Mouse (Mus musculus) olfactory bulb, adult 2 months (tissue): ENCODE results near the gene Ccdc137. TPM values are rescaled to one million over a fixed set of nuclear protein-coding genes. Genes with fewer than 3 reads are reported as not detected.

Experiments used
- H3K27ac ChIP-seq: fragments of 200-500 bp; 2 replicates; pipeline ENCODE4 v1.5.1; 2012; ENCODE audit warnings: low read depth, low read length; ENCODE audit not compliant: insufficient read depth
- H3K4me1 ChIP-seq: fragments of 200-500 bp; 2 replicates; pipeline ENCODE4 v1.6.1; 2012; ENCODE audit warnings: low read length; ENCODE audit not compliant: control insufficient read depth, insufficient read depth
- H3K4me3 ChIP-seq: fragments of 200-500 bp; 2 replicates; pipeline ENCODE4 v1.5.1; 2012; ENCODE audit warnings: mild to moderate bottlenecking, low read depth, low read length, moderate library complexity; ENCODE audit not compliant: insufficient read depth
- CTCF ChIP-seq: fragments of 200-500 bp; IDR thresholded peaks from 2 replicates; pipeline ENCODE4 v1.5.1; 2012; ENCODE audit warnings: low read depth, mild to moderate bottlenecking, low read length, moderate library complexity; ENCODE audit not compliant: insufficient read depth
- POLR2A ChIP-seq: fragments of 200-500 bp; IDR thresholded peaks from 2 replicates; pipeline ENCODE4 v1.6.1; 2012; ENCODE audit warnings: mild to moderate bottlenecking, low read depth, low read length, moderate library complexity; ENCODE audit not compliant: insufficient read depth
- WGBS: fragments of 180-500 bp; shearing (Covaris S2); methylation state at CpG from one replicate; pipeline ENCODE4 v1.1.7; 2018; 5-methylcytosine and 5-hydroxymethylcytosine counted together
- polyA plus RNA-seq: library from polyadenylated mRNA; stranded (reverse); fragments of >200 nt; gene quantifications from 2 replicates; pipeline ENCODE4 v1.2.4, GENCODE M21; 2012; ENCODE audit warnings: low replicate concordance; ENCODE audit not compliant: missing spikeins, insufficient read depth, insufficient read length

Ccdc137 gene
- polyA plus RNA-seq, 1 experiment, result not detected

DNA sequence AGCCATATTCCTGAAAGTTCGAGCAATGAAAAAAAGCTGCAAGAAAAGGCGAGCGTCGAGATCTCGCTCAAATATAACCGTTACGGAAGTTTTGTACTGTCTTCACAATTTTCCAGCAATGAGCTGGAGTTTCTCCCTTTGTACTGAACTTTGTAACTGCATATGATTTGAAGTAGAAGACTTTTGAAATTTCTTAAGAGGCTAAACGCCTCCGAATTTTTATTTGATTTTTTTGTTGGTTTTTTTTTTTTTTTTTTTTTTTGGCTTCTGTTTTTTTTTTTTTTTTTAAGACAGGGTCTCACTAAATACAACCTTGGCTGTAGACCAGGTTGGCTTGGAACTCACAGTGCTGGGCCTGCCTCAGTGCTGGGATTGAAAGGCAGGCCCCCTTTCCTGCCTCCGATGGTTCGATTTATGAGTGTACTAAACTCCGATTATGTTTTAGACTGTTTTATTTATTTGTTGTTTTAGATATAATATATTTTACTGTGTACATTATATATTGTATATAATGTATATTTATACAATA, 20.0 kb upstream of the Ccdc137 start:
- Histone ChIP-seq H3K4me3 (peak overlapping the region; percentile 99), H3K4me1 (no peaks in the 10 kb centered on the region), H3K27ac (no peak overlapping the region)
- WGBS, result 15% methylated on average over 12 of the region's 12 CpGs
- TF ChIP-seq CTCF, result no peak
- no peak for TF ChIP-seq POLR2A

DNA sequence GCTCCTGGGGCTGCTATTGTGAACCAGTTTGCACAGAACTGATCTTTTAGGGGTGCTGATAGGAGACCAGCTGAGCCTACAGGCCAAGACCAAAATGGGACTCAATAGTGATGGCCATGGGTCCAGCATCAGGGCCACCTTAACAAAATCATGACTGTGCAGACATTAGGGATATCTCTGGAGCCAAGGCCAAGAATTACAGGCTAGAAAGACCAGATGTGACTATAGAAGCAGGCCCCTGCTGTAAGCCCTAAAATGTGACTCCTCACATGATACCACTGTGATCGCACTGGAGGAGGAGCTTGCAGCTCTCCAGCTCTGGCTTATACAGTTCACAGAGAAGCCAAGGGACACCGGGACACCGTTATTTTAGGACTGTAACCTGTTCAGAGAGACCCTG, 15.6 kb upstream of the Ccdc137 start, which contains the start of gene Tspan10:
TSS of gene Tspan10 (plus strand) at position 301 of the 400 bp plus-strand sequence.
- H3K27ac ChIP-seq, result no peak within 1 kb of the TSS
- WGBS, result 88% methylated on average over 3 of the region's 3 CpGs
- H3K4me1 ChIP-seq, result no peaks in the 10 kb centered on the region
- H3K4me3 ChIP-seq, result no peak within 1 kb of the TSS
- TF ChIP-seq POLR2A, result no peak

DNA sequence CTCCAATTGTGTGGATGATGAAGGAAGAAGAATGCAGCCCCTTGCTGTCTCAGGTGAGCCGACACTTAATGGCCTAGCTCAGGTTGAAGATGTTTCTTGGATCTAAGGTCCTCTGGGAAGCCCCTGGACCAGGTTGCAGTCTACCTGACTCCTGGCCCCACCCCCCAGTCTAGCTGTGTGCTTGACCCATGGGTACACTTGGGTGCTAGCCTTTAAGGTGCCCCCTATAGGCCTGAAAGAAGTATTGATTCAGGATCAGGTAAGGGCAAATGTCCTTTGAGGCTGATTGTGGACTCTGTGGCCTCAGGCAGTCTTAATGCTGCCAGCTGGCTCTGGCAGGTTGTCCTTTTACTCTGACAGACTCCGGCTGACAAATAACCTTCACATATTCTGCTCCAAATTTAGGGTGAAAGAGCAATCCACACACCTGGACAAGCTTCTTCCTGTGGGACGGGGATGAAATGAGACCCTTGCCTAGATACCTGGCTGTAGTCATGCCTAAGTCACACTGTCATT, 15.1 kb upstream of the Ccdc137 start:
- TF ChIP-seq POLR2A (no peak), CTCF (no peak)
- no peaks in the 10 kb centered on the region for H3K4me1 ChIP-seq
- H3K27ac ChIP-seq, result no peak overlapping the region
- 92% methylated on average over 3 of the region's 3 CpGs for WGBS
- H3K4me3 ChIP-seq, result no peak overlapping the region

DNA sequence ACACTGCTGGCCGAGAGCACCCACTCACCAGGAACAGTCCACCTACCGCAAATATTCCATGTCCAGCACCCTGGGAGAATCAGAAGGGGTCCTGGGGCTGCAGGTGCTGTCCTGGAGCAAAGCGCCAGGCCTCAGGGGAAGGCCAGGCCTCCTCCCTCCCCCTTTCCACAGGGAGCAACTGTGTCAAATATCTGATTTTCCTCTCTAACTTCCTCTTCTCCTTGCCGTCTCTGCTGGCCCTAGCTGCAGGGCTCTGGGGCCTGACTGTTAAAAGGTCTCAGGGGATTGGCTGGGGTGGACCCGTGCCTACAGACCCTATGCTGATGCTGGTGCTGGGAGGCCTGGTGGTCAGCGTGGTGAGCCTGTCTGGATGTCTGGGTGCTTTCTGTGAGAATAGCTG, 13.8 kb upstream of the Ccdc137 start:
- H3K4me3 ChIP-seq, result no peak overlapping the region
- H3K4me1 ChIP-seq, result no peaks in the 10 kb centered on the region
- no peak overlapping the region for H3K27ac ChIP-seq
- TF ChIP-seq POLR2A, result no peak
- no peak for TF ChIP-seq CTCF
- WGBS, result 78% methylated on average over 6 of the region's 6 CpGs

DNA sequence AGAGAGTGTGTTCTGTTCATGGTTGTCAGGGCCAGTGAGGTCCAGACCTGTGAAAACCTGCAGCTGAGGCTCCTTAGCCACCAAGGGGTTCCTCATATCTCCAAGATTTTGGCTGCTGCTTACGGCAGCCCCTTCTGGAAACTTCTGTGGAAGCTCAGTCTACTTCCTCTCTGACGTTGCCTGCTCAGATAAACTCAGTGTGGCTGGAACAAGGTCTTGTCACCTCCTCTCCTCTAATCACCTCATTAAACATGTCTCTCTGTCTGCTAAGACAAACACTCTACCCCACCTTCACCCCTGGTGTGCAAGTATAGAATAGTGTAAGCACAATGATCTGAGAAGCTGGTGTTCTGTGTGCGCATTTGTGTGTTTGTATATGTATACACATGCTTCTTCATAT, 12.4 kb upstream of the Ccdc137 start:
- WGBS, result 75% methylated on average over 3 of the region's 3 CpGs
- Histone ChIP-seq H3K4me3 (no peak overlapping the region), H3K27ac (no peak overlapping the region), H3K4me1 (no peaks in the 10 kb centered on the region)
- TF ChIP-seq POLR2A (no peak), CTCF (no peak)

DNA sequence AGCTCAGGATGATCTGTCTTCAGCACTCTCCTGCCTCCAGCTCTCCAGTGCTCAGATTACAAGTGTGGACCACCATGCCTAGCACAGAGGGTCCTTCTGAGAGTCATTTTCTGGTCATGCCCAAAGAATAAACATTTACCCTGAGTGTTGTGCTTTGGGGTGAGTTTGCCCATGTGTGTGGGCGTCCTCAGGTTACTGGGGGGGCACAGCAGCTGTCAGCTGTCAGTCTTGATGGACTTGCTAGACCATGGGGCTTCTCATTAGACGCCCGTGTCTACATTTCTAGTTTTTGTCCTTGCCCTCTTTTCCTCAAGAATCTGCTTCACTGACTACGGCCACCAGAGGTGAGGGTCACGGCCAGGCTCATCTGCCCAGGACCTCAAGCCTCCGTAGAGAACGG, 10.7 kb upstream of the Ccdc137 start:
- no peak overlapping the region for H3K4me3 ChIP-seq
- no peaks in the 10 kb centered on the region for H3K4me1 ChIP-seq
- TF ChIP-seq POLR2A (no peak), CTCF (no peak)
- 77% methylated on average over 7 of the region's 7 CpGs for WGBS
- no peak overlapping the region for H3K27ac ChIP-seq

DNA sequence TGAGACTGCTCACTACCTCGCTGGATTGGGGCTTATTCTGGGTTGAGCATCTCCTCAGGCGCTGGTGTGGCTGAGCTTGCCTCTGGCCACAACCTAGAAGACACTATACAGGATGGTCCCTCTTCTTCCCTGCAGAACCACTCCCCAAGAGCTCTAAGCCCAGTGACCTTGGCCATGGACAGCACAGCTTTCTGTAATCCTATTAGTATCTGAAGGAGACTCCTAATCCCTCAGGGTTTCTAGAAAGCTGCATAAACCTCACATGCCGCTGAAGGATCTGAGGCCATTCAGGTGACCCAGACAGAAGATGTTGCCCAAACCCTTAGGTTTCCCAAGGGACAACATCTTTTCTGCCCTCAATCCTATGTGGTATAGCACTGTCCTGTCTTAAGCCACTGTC, 5.7 kb upstream of the Ccdc137 start:
- Histone ChIP-seq H3K4me1 (peaks cover 4% of the 10 kb centered on the region), H3K27ac (no peak overlapping the region), H3K4me3 (no peak overlapping the region)
- no peak for TF ChIP-seq POLR2A
- no peak for TF ChIP-seq CTCF
- 72% methylated on average over 3 of the region's 3 CpGs for WGBS

DNA sequence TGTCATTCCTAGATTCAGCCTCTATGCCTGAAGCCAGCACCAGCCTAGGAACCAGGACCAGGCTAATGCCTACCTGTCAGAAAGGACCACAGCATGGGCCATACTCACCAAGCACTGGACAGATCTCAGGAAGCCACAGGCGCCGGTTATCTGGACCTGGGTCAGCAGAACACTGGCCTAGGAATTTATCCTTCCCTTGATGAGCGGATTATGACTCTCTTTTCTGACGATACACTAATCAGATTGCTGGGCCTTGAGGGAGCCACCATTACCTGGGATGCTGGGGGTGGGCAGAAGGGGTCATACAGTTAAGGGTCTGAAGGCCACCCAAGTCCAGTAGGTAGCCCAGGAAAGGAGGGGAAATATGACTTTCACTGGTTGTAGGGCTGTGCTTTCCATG, 4.6 kb upstream of the Ccdc137 start, which contains the start of gene Pde6g:
TSS of gene Pde6g (minus strand) at position 195 of the 400 bp plus-strand sequence.
- Histone ChIP-seq H3K4me1 (peaks cover 4% of the 10 kb centered on the region), H3K27ac (no peak within 1 kb of the TSS), H3K4me3 (no peak within 1 kb of the TSS)
- TF ChIP-seq POLR2A (no peak), CTCF (no peak)
- WGBS, result 92% methylated on average over 4 of the region's 4 CpGs

DNA sequence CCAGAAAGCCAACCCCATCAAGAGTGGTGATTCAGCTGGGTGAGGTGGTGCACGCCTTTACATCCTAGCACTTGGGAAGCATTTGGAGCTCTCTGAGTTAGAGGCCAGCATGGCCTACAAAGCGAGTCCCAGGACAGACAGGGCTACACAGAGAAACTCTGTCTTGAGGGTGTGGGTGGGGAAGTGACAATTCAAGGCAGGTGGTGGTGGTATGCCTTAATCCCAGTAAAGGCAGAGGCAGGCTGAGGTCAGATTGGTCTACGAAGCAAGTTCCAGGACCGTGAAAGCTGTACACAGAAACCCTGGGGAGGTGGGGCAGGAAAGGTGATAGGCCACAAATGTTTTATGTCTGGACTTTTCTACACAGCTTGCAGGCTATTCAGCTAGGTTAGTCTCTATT, 3.0 kb upstream of the Ccdc137 start:
- H3K27ac ChIP-seq, result no peak overlapping the region
- TF ChIP-seq CTCF (no peak), POLR2A (no peak)
- WGBS, result 88% methylated on average over 4 of the region's 4 CpGs
- peaks cover 8% of the 10 kb centered on the region for H3K4me1 ChIP-seq
- H3K4me3 ChIP-seq, result no peak overlapping the region

DNA sequence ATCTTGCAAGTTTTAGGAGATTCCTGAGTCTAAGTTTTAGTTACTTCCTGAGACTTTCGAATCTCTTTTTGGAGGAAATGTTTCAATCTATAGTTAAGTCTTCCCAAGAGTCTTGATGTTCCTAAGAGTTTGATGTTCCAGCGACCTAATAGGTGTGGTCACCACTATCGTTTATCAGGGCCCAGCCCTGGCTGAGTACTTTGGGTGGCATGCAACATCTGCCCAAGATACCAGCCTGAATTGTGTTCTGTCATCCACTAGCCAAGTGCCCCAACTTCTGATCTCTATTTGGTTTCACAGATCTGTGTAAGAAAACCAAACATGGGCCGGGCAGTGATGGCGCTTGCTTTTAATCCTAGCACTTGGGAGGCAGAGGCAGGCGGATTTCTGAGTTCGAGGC, 2.5 kb upstream of the Ccdc137 start:
- TF ChIP-seq POLR2A, result no peak
- TF ChIP-seq CTCF, result no peak
- Histone ChIP-seq H3K4me1 (peaks cover 8% of the 10 kb centered on the region), H3K27ac (no peak overlapping the region), H3K4me3 (no peak overlapping the region)
- WGBS, result 94% methylated on average over 7 of the region's 7 CpGs

DNA sequence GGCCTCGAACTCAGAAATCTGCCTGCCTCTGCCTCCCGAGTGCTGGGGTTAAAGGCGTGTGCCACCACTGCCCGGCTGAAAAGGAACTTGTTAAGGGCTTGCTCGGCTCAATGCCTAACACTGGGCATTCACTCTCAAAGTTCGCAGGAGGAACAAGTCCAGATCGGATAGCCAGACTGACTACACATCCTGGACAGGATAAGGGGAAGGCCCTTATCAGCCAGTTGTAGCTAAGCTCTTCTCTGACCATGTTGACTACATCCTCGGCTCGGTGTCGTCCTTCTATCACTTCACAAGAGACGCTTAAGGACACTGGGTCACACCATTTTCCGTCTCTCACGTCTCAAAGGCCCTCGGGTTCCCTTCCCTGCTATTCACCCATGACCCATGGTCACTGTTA, 545 bp upstream of the Ccdc137 start:
- Histone ChIP-seq H3K27ac (peak overlapping the region; percentile 59), H3K4me3 (peak overlapping the region; percentile 67), H3K4me1 (peaks cover 8% of the 10 kb centered on the region)
- WGBS, result 16% methylated on average over 14 of the region's 14 CpGs
- no peak for TF ChIP-seq POLR2A
- no peak for TF ChIP-seq CTCF
